Mouse (Mus musculus) kidney, embryonic 14.5 days (tissue): Measurements from ENCODE around the gene Rsbn1. TPM values are rescaled to one million over a fixed set of nuclear protein-coding genes. Genes with fewer than 3 reads are reported as not detected.

Source experiments
- ATAC-seq: fragments of 200-750 bp; cut with Nextera tagmentation; 2 replicates; pipeline ENCODE4 v1.8.0; 2017; ENCODE audit warnings: moderate number of reproducible peaks, mild to moderate bottlenecking, moderate TSS enrichment, moderate library complexity; ENCODE audit not compliant: low FRiP score, low TSS enrichment
- H3K27ac ChIP-seq: fragments of 300-500 bp; sonication (generic); 2 replicates; pipeline ENCODE4 v1.5.1; 2014; ENCODE audit warnings: low read depth, mild to moderate bottlenecking, low read length, moderate library complexity, mixed read lengths
- H3K27me3 ChIP-seq: fragments of 300-500 bp; sonication (generic); 2 replicates; pipeline ENCODE4 v1.6.1; 2014; ENCODE audit warnings: mild to moderate bottlenecking, low read length; ENCODE audit not compliant: control insufficient read depth, insufficient read depth
- H3K36me3 ChIP-seq: fragments of 300-500 bp; sonication (generic); 2 replicates; pipeline ENCODE4 v1.6.1; 2014; ENCODE audit warnings: low read length, mixed read lengths; ENCODE audit not compliant: control insufficient read depth, insufficient read depth
- H3K4me1 ChIP-seq: fragments of 300-500 bp; sonication (generic); 2 replicates; pipeline ENCODE4 v1.6.1; 2014; ENCODE audit warnings: low read length, mixed read lengths; ENCODE audit not compliant: control insufficient read depth, insufficient read depth
- H3K4me2 ChIP-seq: fragments of 300-500 bp; sonication (generic); replicated peaks from 2 replicates; pipeline ENCODE4 v1.6.1; 2014; ENCODE audit warnings: low read depth, mild to moderate bottlenecking, low read length
- H3K4me3 ChIP-seq: fragments of 300-500 bp; sonication (generic); 2 replicates; pipeline ENCODE4 v1.5.1; 2014; ENCODE audit warnings: mild to moderate bottlenecking, low read length
- H3K9ac ChIP-seq: fragments of 300-500 bp; sonication (generic); 2 replicates; pipeline ENCODE4 v1.6.1; 2014; ENCODE audit warnings: low read depth, mild to moderate bottlenecking, low read length, moderate library complexity
- H3K9me3 ChIP-seq: fragments of 300-500 bp; sonication (generic); 2 replicates; pipeline ENCODE4 v1.6.1; 2016; ENCODE audit warnings: low read length; ENCODE audit not compliant: control insufficient read depth
- WGBS: fragments of 180-500 bp; shearing (Covaris S2); extraction: QIAGEN DNeasy Blood & Tissue Kit; methylation state at CpG from one replicate; pipeline ENCODE4 v1.1.7; 2014; 5-methylcytosine and 5-hydroxymethylcytosine counted together
- polyA plus RNA-seq: library from polyadenylated mRNA; unstranded; fragments of >200 nt; fragmentation: Nextera tagmentation; extraction: Ambion mirVana; gene quantifications from 2 replicates; pipeline ENCODE4 v1.2.1, GENCODE M21; 2014

The Rsbn1 gene
- polyA plus RNA-seq, 1 experiment from 2014 or later: 13.3 TPM

DNA sequence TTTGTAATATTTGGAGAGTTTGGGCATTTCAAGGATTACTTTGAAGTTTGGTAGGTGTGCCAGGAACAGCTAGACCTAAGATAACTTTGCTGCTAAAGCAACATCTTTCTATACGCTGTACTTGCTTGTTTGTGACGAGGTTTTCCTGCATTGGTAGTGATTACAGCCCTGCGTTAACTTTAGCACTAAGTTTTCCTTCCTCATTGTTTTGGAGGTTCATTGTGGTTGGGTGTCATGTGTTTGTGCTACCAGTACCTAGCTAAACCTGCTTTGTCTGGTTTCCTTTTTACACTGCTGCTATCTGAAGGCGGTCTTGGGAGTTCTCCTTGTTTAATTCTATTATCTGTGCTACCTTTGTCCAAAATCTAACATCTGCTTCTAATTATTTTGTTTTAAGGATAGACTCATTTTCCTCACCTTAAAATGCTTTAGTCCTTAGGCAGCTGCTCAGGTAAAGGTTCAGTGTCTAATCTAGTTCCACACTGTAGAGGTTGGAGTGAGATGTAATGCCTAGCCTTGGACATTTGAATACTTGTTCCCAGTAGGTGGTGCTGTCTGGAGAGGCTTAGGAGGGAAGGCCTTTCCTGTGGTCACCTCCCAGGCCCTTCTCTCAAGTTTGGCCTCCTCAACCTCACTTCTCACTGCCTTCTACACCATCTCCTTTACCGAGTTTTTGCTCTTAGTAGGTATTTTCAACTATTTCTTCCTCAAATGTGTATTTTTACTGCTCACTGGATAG is 96.2 kb downstream of the Rsbn1 start:
- Histone ChIP-seq H3K36me3 (peaks cover 39% of the 10 kb centered on the region), H3K4me1 (no peaks in the 10 kb centered on the region), H3K27me3 (no peaks in the 10 kb centered on the region), H3K4me2 (no peak overlapping the region), H3K9me3 (no peaks in the 10 kb centered on the region), H3K27ac (no peak overlapping the region), H3K9ac (no peak overlapping the region), H3K4me3 (no peak overlapping the region)
- WGBS: 86% methylated on average over 5 of the region's 5 CpGs
- no peak for ATAC-seq

DNA sequence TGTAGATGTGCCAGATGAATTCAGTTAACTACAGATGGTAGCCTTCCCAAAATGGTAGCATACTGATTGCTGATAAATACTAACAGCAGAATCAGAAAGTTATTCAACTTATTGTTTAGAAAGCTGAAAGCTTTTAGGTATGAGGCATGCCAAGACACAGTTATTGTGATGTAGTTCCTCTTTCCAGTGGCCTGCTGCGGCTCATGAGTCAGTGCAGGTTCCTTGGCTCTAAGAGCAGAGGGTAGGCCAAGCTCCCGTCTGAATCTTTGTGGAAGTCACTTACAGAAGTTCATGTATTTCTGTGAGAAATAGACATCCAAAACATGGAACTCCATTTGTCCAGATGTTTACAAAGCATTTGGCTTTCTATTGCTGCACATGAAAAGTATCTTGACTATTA is 98.1 kb downstream of the Rsbn1 start:
- H3K9ac ChIP-seq: no peak overlapping the region
- H3K9me3 ChIP-seq: no peaks in the 10 kb centered on the region
- no peak for ATAC-seq
- peaks cover 31% of the 10 kb centered on the region for H3K36me3 ChIP-seq
- no peaks in the 10 kb centered on the region for H3K27me3 ChIP-seq
- H3K4me3 ChIP-seq: no peak overlapping the region
- no peaks in the 10 kb centered on the region for H3K4me1 ChIP-seq
- H3K4me2 ChIP-seq: no peak overlapping the region
- no peak overlapping the region for H3K27ac ChIP-seq
- 89% methylated on average over 2 of the region's 2 CpGs for WGBS

Other genes with a start within 250 kb of the Rsbn1 start
- gene Olfml3, start 176.1 kb upstream of the Rsbn1 start, polyA plus RNA-seq: 56.6 and 58.4 TPM in 2 replicates
- gene Gm10964, start 174.8 kb upstream of the Rsbn1 start, polyA plus RNA-seq: not detected in 2 replicates
- 16.1 and 19.0 TPM in 2 replicates for gene Hipk1, start 122.6 kb upstream of the Rsbn1 start, polyA plus RNA-seq
- gene Dclre1b, start 104.7 kb upstream of the Rsbn1 start, polyA plus RNA-seq: 36.7 and 41.4 TPM in 2 replicates
- gene Ap4b1, start 104.6 kb upstream of the Rsbn1 start, polyA plus RNA-seq: 12.1 and 22.2 TPM in 2 replicates
- gene Gm43064, start 104.5 kb upstream of the Rsbn1 start, polyA plus RNA-seq: 0.12 TPM in 1 of 2 replicates, not detected in the other
- gene Bcl2l15, start 81.5 kb upstream of the Rsbn1 start, polyA plus RNA-seq: not detected in 2 replicates
- gene Ptpn22, start 54.3 kb upstream of the Rsbn1 start, polyA plus RNA-seq: 0.26 and 0.92 TPM in 2 replicates
- gene Phtf1, start 54.0 kb downstream of the Rsbn1 start, polyA plus RNA-seq: 27.3 and 37.6 TPM in 2 replicates